Mouse (Mus musculus) embryonic fibroblast, embryonic 13.5 days (primary cell): ENCODE measurements around the gene Maats1.

ENCODE experiments used
- CTCF ChIP-seq: IDR thresholded peaks from 2 replicates; pipeline ENCODE4 v1.5.1; 2011; ENCODE audit warnings: mild to moderate bottlenecking, control low read depth, low read length, moderate library complexity, borderline replicate concordance; ENCODE audit not compliant: insufficient read depth
- POLR2A ChIP-seq: IDR thresholded peaks from 2 replicates; pipeline ENCODE4 v1.6.1; 2011; ENCODE audit warnings: low read depth, mild to moderate bottlenecking, control low read depth, low read length, moderate library complexity

GRCm38 (mm10) chr16:38282559-38283160 lies 59.3 kb downstream of the Maats1 start:
- TF ChIP-seq CTCF (no peak), POLR2A (no peak)
